Mouse (Mus musculus): ENCODE measurements around the gene Ciapin1.

The Ciapin1 gene

GRCm38 (mm10) chr8:94837662-94838574, at the start of gene Ciapin1, which contains the start of gene Coq9:
Gene Ciapin1 (minus strand): TSS chr8:94838358.
Gene Coq9 (plus strand): TSS chr8:94838321.
- DNase-seq (ENCODE audit: inconsistent ontology term): peak; percentile 96

DNA sequence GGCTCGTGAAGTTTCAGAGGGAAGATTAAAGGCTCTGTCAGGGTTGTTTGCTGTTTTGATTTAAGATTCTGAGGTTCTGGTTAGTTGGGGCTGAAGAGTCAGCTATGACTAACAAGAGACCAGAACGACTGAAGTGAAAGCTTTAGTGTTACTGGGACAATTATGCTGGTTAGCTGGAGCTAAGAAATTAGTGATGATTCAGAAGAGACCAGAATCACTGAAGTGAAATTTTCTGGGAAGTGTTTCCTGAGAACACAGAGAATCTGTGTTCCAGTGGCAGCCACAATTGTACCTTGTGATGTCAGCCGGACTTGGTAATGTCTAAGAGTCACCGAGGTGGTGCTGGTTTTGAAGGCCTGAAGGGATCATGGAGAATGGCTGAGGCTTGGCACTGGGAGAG, 42.6 kb upstream of the Ciapin1 start:
- peak; percentile 55 for DNase-seq (ENCODE audit: inconsistent ontology term)

- DNase-seq (ENCODE audit: inconsistent ontology term): no peak
Observed at GRCm38 (mm10) chr8:94876820-94877219, 38.7 kb upstream of the Ciapin1 start.

- DNase-seq (ENCODE audit: inconsistent ontology term): peak; percentile 93
Observed at GRCm38 (mm10) chr8:94876197-94876730, 38.1 kb upstream of the Ciapin1 start, which contains the start of gene Dok4. Gene Dok4 (minus strand): TSS chr8:94876330.

- no peak for DNase-seq (ENCODE audit: inconsistent ontology term)
Observed at GRCm38 (mm10) chr8:94875871-94876150, 37.7 kb upstream of the Ciapin1 start.

DNA sequence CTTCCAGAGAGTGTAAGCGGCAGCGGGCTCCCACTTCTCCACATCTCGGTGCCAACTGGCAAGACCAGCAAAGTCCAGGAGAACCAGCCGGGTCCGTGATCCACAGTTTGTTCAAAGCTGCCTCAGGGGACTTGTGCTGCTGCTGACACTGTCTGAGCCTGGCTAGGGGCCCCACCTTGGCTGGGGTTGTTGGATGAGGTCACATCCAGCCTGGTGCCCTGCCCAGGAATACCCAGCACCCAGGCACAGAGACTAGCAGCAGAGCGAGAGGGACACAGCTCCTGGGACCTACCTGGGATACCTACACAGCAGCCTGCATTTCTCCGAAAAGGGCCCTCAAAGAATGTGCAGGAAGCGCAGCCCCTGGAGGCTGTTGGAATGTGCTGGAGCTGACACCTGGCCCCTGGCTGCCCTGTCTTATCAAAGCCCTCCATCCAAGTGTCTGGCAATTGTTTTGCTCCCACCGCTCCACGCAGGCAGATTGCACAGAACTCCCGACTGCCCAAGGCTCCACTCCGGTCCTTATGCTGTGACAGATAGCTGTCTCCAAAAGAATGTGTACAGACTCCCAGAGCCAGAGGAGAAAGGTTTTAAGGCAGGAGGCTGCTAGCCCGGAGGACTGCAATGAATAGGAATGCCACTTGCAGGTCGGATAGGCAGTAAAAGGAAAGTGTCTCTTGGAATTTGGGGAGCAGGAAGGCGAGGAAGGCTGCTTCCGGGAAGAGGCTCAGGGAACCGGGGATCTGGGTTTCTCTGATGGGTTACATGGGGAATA, 37.1 kb upstream of the Ciapin1 start:
- peak; percentile 63 for DNase-seq (ENCODE audit: inconsistent ontology term)

DNA sequence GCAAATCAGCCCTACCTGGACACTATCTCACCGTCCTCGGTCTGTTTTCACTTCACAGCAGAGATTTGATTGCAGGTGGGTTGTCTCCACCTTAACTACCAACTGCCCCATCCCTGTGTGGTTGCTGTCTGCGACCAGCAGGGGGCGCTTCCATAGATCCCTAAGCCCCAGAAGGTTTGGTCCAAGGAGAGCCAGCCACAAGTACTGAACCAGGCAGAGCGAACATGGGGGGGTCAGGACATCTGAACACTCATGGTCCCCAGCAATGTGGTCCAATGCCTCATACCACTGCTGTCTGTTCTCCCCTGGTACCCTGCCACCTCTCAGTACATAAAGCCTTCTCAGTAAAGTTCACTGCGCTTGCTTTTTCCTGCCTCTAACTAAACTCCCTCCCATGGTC, 36.2 kb upstream of the Ciapin1 start:
- DNase-seq (ENCODE audit: inconsistent ontology term): peak; percentile 56

GRCm38 (mm10) chr8:94872576-94872975, 34.4 kb upstream of the Ciapin1 start:
- no peak for DNase-seq (ENCODE audit: inconsistent ontology term)

DNA sequence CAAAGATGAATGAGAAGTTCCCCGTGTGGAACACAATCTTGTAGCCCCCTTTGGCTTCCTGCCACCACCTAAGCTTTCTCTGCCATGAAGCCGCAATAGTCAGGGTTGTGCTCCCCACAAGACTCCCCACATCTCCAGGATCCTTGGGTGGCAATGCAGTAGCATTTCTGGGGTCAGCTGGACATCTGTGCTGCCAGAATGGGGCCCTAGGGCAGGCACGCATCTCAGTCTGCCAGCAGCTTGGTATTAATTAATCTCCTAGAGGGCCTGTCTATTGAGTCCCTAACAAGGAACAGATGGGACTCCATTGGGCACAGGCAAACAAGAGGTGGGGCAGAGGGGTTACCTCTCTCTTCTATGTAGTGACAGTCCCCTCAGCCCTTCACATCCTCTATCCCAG, 34.0 kb upstream of the Ciapin1 start:
- DNase-seq (ENCODE audit: inconsistent ontology term): no peak

- DNase-seq (ENCODE audit: inconsistent ontology term): peak; percentile 89
Observed at GRCm38 (mm10) chr8:94871108-94871894, 33.1 kb upstream of the Ciapin1 start.

DNA sequence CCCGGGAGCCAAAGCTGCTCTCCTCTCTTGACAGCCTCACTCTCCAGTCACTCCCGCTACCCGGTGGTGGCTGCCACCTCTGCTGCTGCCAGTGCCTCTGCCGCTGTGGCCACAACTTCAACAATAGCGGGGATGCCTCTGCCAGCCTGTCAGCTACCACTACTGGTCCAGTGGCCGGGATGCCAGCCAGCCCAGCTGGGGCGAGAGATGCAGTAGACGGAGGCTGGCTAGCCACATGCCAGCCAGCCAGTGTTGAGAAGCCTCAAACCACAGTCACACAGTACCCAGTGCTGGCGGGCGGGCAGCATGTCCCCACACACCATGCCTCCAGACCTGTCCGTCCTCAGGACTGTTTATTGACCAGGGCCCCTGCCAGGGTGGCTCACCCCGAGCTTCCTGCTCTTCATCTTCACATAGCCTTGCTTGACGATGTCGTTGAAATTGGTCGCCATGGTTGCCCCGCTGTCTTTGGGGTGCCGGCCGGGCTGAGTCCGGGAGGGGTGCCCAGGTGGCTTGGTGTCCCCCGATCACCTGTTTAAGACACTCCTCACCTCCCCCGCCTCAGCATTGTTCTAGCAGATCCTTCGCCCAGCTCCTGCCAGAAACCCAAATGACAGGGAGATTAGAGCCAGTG, 32.4 kb upstream of the Ciapin1 start:
- DNase-seq (ENCODE audit: inconsistent ontology term): peak; percentile 92

GRCm38 (mm10) chr8:94870003-94870402, 31.8 kb upstream of the Ciapin1 start:
- no peak for DNase-seq (ENCODE audit: inconsistent ontology term)

GRCm38 (mm10) chr8:94869146-94869545, 31.0 kb upstream of the Ciapin1 start:
- no peak for DNase-seq (ENCODE audit: inconsistent ontology term)

GRCm38 (mm10) chr8:94866921-94867320, 28.8 kb upstream of the Ciapin1 start:
- no peak for DNase-seq (ENCODE audit: inconsistent ontology term)

- peak; percentile 19 for DNase-seq (ENCODE audit: inconsistent ontology term)
Observed at GRCm38 (mm10) chr8:94865292-94865691, 27.1 kb upstream of the Ciapin1 start.

DNA sequence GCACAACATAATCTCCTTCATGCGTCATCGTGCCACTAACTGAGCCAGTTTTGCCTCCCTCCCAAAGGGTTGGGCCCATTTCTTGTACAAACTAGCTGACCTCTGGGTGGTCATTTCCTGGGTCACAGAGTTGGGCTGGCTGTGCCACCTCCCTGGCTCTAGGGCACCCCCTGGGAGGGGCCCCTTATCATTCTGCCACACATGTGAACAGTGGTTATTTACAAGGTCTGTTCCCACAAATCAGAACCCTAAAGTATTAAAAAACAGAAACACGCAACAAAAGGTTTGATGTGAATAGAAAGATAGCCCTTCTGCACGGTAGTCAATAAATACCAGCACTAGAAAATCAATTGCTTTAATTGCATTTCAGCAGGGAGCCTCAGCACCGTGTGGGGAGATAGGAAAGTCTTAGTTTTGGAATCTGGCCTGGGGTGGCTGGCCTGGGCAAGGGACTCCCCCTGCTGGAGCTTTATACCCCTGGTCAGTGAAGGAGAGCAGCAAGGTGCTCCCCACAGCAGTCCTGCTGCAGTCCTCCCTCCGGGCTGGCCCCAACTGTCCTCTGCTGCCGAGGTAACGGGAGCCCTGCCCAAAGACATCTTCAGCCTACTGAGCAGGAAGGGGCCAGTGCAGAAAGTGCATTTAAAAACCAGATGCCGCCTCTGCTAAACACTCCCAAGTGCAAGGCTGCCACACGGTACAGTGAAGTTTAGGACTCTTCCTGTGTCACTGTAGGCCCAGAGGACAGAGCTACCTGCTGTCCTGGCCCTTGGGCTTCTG, 25.9 kb upstream of the Ciapin1 start:
- DNase-seq (ENCODE audit: inconsistent ontology term): no peak

GRCm38 (mm10) chr8:94862487-94863220, 24.5 kb upstream of the Ciapin1 start:
- DNase-seq (ENCODE audit: inconsistent ontology term): no peak

GRCm38 (mm10) chr8:94861352-94861910, 23.3 kb upstream of the Ciapin1 start:
- DNase-seq (ENCODE audit: inconsistent ontology term): no peak
